Mouse (Mus musculus) heart, adult 2 months (tissue): ENCODE results near the gene Cd4.

ENCODE experiments used
- EP300 ChIP-seq: fragments of 200-500 bp; IDR thresholded peaks from 2 replicates; pipeline ENCODE4 v1.6.1; 2011; ENCODE audit warnings: low read depth, low read length, control low read depth; ENCODE audit not compliant: insufficient read depth
- POLR2A ChIP-seq: fragments of 200-500 bp; IDR thresholded peaks from 2 replicates; pipeline ENCODE4 v1.6.1; 2011; ENCODE audit warnings: mild to moderate bottlenecking, low read depth, low read length, control low read depth; ENCODE audit not compliant: insufficient read depth

GRCm38 (mm10) chr6:124840241-124841167, 47.5 kb downstream of the Cd4 start, which contains the start of gene Gnb3:
- TF ChIP-seq POLR2A (no peak), EP300 (no peak)
